Mouse (Mus musculus): ENCODE data around the gene Ccdc134. TPM values are rescaled to one million over a fixed set of nuclear protein-coding genes. Genes with fewer than 3 reads are reported as not detected.

The Ccdc134 gene
- polyA plus RNA-seq, 1 experiment from 2014 or later = 18.5 TPM

DNA sequence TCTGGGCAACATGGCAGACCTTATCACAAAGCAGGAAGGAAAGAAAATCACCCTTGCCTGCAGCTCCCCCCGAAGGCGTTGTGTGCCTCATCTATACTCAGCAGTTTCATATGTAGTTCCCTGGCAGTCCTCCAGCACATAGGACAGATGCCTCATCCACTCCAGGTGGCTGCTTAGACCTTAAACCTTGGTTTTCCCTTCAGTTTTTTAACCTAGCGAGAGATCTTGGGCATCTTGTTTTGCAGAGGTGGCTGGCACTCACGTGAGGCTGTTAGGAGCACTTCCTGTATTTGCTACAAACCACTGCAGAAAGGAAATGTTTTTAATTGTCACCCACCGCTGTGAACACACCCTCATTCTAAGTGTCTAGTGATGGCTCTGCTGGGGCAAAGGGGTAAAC, 59.2 kb downstream of the Ccdc134 start:
- Histone ChIP-seq H3K9me3 (ENCODE audit: control insufficient read depth, low read length) (peaks cover 3% of the 10 kb centered on the region; the same call in 1 of the 2 replicates), H3K4me1 (ENCODE audit: control insufficient read depth, insufficient read depth, low read length) (no peaks in the 10 kb centered on the region), H3K9ac (ENCODE audit: low read length) (no peak overlapping the region), H3K27me3 (ENCODE audit: control insufficient read depth, insufficient read depth, low read length) (no peaks in the 10 kb centered on the region), H3K4me2 (no peak overlapping the region), H3K27ac (ENCODE audit: low read depth, low read length) (no peak overlapping the region), H3K36me3 (ENCODE audit: control insufficient read depth, insufficient read depth, low read length) (peaks cover 51% of the 10 kb centered on the region), H3K4me3 (ENCODE audit: low read depth, low read length) (no peak overlapping the region)
- DNase-seq (ENCODE audit: low spot score, missing footprints) (no peak), ATAC-seq (ENCODE audit: low FRiP score) (no peak)
- WGBS = 98% methylated on average over 5 of the region's 5 CpGs

DNA sequence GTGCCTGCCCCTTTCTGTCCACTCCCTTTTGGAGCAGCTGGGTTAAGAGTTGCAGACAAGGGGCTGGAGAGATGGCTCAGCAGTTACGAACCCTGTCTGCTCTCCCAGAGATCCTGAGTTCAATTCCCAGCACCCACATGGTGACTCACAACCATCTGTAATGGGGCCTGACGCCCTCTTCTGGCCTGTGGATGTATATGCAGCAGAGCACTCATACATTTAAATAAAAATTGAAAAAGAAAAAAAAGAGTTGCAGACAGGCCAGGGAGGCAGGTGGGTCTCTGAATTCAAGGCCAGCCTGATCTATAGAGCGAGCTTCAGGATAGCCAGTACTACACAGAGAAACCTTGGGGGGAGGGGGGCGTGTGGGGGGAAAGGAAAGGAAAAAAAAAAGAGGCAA, 59.7 kb downstream of the Ccdc134 start:
- 82% methylated on average over 4 of the region's 4 CpGs for WGBS
- H3K4me3 ChIP-seq (ENCODE audit: low read depth, low read length) = no peak overlapping the region
- H3K36me3 ChIP-seq (ENCODE audit: control insufficient read depth, insufficient read depth, low read length) = peaks cover 51% of the 10 kb centered on the region
- H3K4me2 ChIP-seq = no peak overlapping the region
- no peak overlapping the region for H3K27ac ChIP-seq (ENCODE audit: low read depth, low read length)
- H3K9ac ChIP-seq (ENCODE audit: low read length) = no peak overlapping the region
- H3K9me3 ChIP-seq (ENCODE audit: control insufficient read depth, low read length) = no peaks in the 10 kb centered on the region
- H3K4me1 ChIP-seq (ENCODE audit: control insufficient read depth, insufficient read depth, low read length) = no peaks in the 10 kb centered on the region
- no peak for ATAC-seq (ENCODE audit: low FRiP score)
- DNase-seq (ENCODE audit: low spot score, missing footprints) = no peak
- H3K27me3 ChIP-seq (ENCODE audit: control insufficient read depth, insufficient read depth, low read length) = no peaks in the 10 kb centered on the region

DNA sequence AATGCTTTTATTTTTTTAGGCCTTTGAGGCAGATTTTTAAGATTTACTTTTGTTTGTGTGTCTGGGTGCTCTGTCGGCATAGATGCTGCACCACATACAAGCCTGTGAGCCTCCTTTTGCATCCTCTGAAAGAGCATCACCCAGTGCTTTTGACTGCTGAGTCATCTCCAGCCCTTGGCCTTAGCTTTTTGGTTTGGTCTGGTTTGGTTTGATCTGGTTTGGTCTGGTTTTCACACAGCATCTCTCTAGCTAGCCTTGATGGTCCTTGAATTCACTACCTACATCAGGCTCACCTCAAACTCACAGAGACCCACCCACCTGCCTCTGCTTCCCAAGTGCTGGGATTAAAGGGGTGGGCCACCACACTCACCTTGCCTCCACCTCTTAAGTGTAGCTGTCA, 60.2 kb downstream of the Ccdc134 start:
- 87% methylated on average over 1 of the region's 1 CpGs for WGBS
- DNase-seq (ENCODE audit: low spot score, missing footprints) (no peak), ATAC-seq (ENCODE audit: low FRiP score) (no peak)
- H3K27me3 ChIP-seq (ENCODE audit: control insufficient read depth, insufficient read depth, low read length) = no peaks in the 10 kb centered on the region
- no peaks in the 10 kb centered on the region for H3K9me3 ChIP-seq (ENCODE audit: control insufficient read depth, low read length)
- peaks cover 51% of the 10 kb centered on the region for H3K36me3 ChIP-seq (ENCODE audit: control insufficient read depth, insufficient read depth, low read length)
- no peaks in the 10 kb centered on the region for H3K4me1 ChIP-seq (ENCODE audit: control insufficient read depth, insufficient read depth, low read length)
- no peak overlapping the region for H3K4me3 ChIP-seq (ENCODE audit: low read depth, low read length)
- no peak overlapping the region for H3K9ac ChIP-seq (ENCODE audit: low read length)
- H3K27ac ChIP-seq (ENCODE audit: low read depth, low read length) = no peak overlapping the region
- H3K4me2 ChIP-seq = no peak overlapping the region

GRCm38 (mm10) chr15:82188481-82189240, 60.9 kb downstream of the Ccdc134 start:
- DNase-seq (ENCODE audit: low spot score, missing footprints) (peak; percentile 95), ATAC-seq (ENCODE audit: low FRiP score) (no peak)
- Histone ChIP-seq H3K36me3 (ENCODE audit: control insufficient read depth, insufficient read depth, low read length) (peaks cover 50% of the 10 kb centered on the region), H3K27ac (ENCODE audit: low read depth, low read length) (no peak overlapping the region), H3K4me1 (ENCODE audit: control insufficient read depth, insufficient read depth, low read length) (no peaks in the 10 kb centered on the region), H3K9ac (ENCODE audit: low read length) (no peak overlapping the region), H3K4me3 (ENCODE audit: low read depth, low read length) (no peak overlapping the region), H3K27me3 (ENCODE audit: control insufficient read depth, insufficient read depth, low read length) (no peaks in the 10 kb centered on the region), H3K9me3 (ENCODE audit: control insufficient read depth, low read length) (no peaks in the 10 kb centered on the region), H3K4me2 (no peak overlapping the region)
- WGBS = 96% methylated on average over 10 of the region's 10 CpGs

Other genes starting within 250 kb of the Ccdc134 start
- gene Polr3h, start 201.7 kb upstream of the Ccdc134 start, polyA plus RNA-seq (2014; fragmentation: Nextera tagmentation; extraction: Ambion mirVana) = 66.9 and 75.6 TPM in 2 replicates
- 18.0 and 18.9 TPM in 2 replicates for gene Csdc2, start 191.2 kb upstream of the Ccdc134 start, polyA plus RNA-seq (2014; fragmentation: Nextera tagmentation; extraction: Ambion mirVana)
- 26.9 and 29.8 TPM in 2 replicates for gene Pmm1, start 167.0 kb upstream of the Ccdc134 start, polyA plus RNA-seq (2014; fragmentation: Nextera tagmentation; extraction: Ambion mirVana)
- gene 1700029P11Rik, start 147.4 kb upstream of the Ccdc134 start, polyA plus RNA-seq (2014; fragmentation: Nextera tagmentation; extraction: Ambion mirVana) = not detected in 2 replicates
- gene Xrcc6, start 140.1 kb upstream of the Ccdc134 start, polyA plus RNA-seq (2014; fragmentation: Nextera tagmentation; extraction: Ambion mirVana) = 58.4 and 62.2 TPM in 2 replicates
- gene Desi1, start 94.1 kb upstream of the Ccdc134 start, polyA plus RNA-seq (2014; fragmentation: Nextera tagmentation; extraction: Ambion mirVana) = 33.7 and 37.8 TPM in 2 replicates
- gene Snu13, start 80.3 kb upstream of the Ccdc134 start, polyA plus RNA-seq (2014; fragmentation: Nextera tagmentation; extraction: Ambion mirVana) = 275 and 283 TPM in 2 replicates
- not detected in 2 replicates for gene 4930407I10Rik, start 68.8 kb upstream of the Ccdc134 start, polyA plus RNA-seq (2014; fragmentation: Nextera tagmentation; extraction: Ambion mirVana)
- gene Mei1, start 57.9 kb upstream of the Ccdc134 start, polyA plus RNA-seq (2014; fragmentation: Nextera tagmentation; extraction: Ambion mirVana) = 0.04 TPM in 1 of 2 replicates, not detected in the other
- 148 and 170 TPM in 2 replicates for gene Srebf2, start 19.3 kb downstream of the Ccdc134 start, polyA plus RNA-seq (2014; fragmentation: Nextera tagmentation; extraction: Ambion mirVana)
- gene Shisa8, start 84.9 kb downstream of the Ccdc134 start, polyA plus RNA-seq (2014; fragmentation: Nextera tagmentation; extraction: Ambion mirVana) = 0.14 and 0.57 TPM in 2 replicates
- 0.07 and 0.17 TPM in 2 replicates for gene Tnfrsf13c, start 96.4 kb downstream of the Ccdc134 start, polyA plus RNA-seq (2014; fragmentation: Nextera tagmentation; extraction: Ambion mirVana)
- gene Cenpm, start 116.8 kb downstream of the Ccdc134 start, polyA plus RNA-seq (2014; fragmentation: Nextera tagmentation; extraction: Ambion mirVana) = 79.2 and 89.1 TPM in 2 replicates
- 1.0 and 1.4 TPM in 2 replicates for gene 1500009C09Rik, start 124.5 kb downstream of the Ccdc134 start, polyA plus RNA-seq (2014; fragmentation: Nextera tagmentation; extraction: Ambion mirVana)
- 163 and 169 TPM in 2 replicates for gene Sept3, start 147.0 kb downstream of the Ccdc134 start, polyA plus RNA-seq (2014; fragmentation: Nextera tagmentation; extraction: Ambion mirVana)
- gene Wbp2nl, start 171.0 kb downstream of the Ccdc134 start, polyA plus RNA-seq (2014; fragmentation: Nextera tagmentation; extraction: Ambion mirVana) = 0.11 TPM in 1 of 2 replicates, not detected in the other
- 20.6 and 21.6 TPM in 2 replicates for gene Naga, start 211.0 kb downstream of the Ccdc134 start, polyA plus RNA-seq (2014; fragmentation: Nextera tagmentation; extraction: Ambion mirVana)
- 3.4 and 4.3 TPM in 2 replicates for gene Pheta2, start 211.0 kb downstream of the Ccdc134 start, polyA plus RNA-seq (2014; fragmentation: Nextera tagmentation; extraction: Ambion mirVana)
- 253 and 268 TPM in 2 replicates for gene Smdt1, start 211.0 kb downstream of the Ccdc134 start, polyA plus RNA-seq (2014; fragmentation: Nextera tagmentation; extraction: Ambion mirVana)
- gene Ndufa6, start 226.4 kb downstream of the Ccdc134 start, polyA plus RNA-seq (2014; fragmentation: Nextera tagmentation; extraction: Ambion mirVana) = 290 and 293 TPM in 2 replicates